Mouse (Mus musculus) MEL (cell line): Measurements from ENCODE around the gene Iqch. TPM values are rescaled to one million over a fixed set of nuclear protein-coding genes. Genes with fewer than 3 reads are reported as not detected.

Source experiments
- DNase-seq: peaks from one replicate; pipeline ENCODE4 v3.0.0; 2011; ENCODE audit warnings: low read depth, low spot score
- H3K27ac ChIP-seq: 2 replicates; pipeline ENCODE4 v1.5.1; 2012; ENCODE audit warnings: low read depth, mild to moderate bottlenecking, control low read depth, low read length, moderate library complexity; ENCODE audit not compliant: control insufficient read depth
- H3K27me3 ChIP-seq, 2 experiments: fragments of 150-350 bp in 1 of 2; sonication (generic) in 1 of 2; 2 replicates each; pipeline ENCODE4 v1.6.1; 2012; ENCODE audit warnings: low read length in 2 of 2, mild to moderate bottlenecking in 2 of 2, improper control_type of control experiment in 1 of 2, moderate library complexity in 1 of 2; ENCODE audit not compliant: insufficient read depth in 2 of 2, control insufficient read depth in 1 of 2
- H3K36me3 ChIP-seq, 2 experiments: 2 replicates each; pipeline ENCODE4 v1.6.1; 2012 to 2014; ENCODE audit warnings: low read length in 2 of 2, improper control_type of control experiment in 1 of 2, inconsistent platforms in 1 of 2, mild to moderate bottlenecking in 1 of 2; ENCODE audit not compliant: insufficient read depth in 2 of 2, control insufficient read depth in 1 of 2
- H3K4me1 ChIP-seq, 2 experiments: fragments of 150-350 bp in 1 of 2; sonication (generic) in 1 of 2; 2 replicates each; pipeline ENCODE4 v1.6.1; 2012; ENCODE audit warnings: low read length in 2 of 2, improper control_type of control experiment in 1 of 2, mild to moderate bottlenecking in 1 of 2; ENCODE audit not compliant: insufficient read depth in 2 of 2, control insufficient read depth in 1 of 2
- H3K4me3 ChIP-seq, 2 experiments: fragments of 150-350 bp in 1 of 2; sonication (generic) in 1 of 2; 2 replicates each; pipeline ENCODE4 v1.5.1; 2012; ENCODE audit warnings: low read depth in 2 of 2, low read length in 2 of 2, mild to moderate bottlenecking in 2 of 2, moderate library complexity in 2 of 2, control low read depth in 1 of 2, improper control_type of control experiment in 1 of 2; ENCODE audit not compliant: control insufficient read depth in 1 of 2, insufficient read depth in 1 of 2
- H3K79me2 ChIP-seq: 2 replicates; pipeline ENCODE4 v1.6.1; 2012; ENCODE audit warnings: mild to moderate bottlenecking, low read length, moderate library complexity; ENCODE audit not compliant: control insufficient read depth, poor library complexity, insufficient read depth
- H3K9ac ChIP-seq: 2 replicates; pipeline ENCODE4 v1.6.1; 2012; ENCODE audit warnings: low read depth, mild to moderate bottlenecking, control low read depth, low read length, moderate library complexity; ENCODE audit not compliant: control insufficient read depth, poor library complexity, severe bottlenecking
- H3K9me3 ChIP-seq: fragments of 150-350 bp; sonication (generic); replicated peaks from 2 replicates; pipeline ENCODE4 v1.6.1; 2012; ENCODE audit warnings: mild to moderate bottlenecking, low read length, improper control_type of control experiment, moderate library complexity; ENCODE audit not compliant: insufficient read depth
- BHLHE40 ChIP-seq: IDR thresholded peaks from 2 replicates; pipeline ENCODE4 v1.6.1; 2012; ENCODE audit warnings: low read depth, mild to moderate bottlenecking, inconsistent platforms, low read length, improper control_type of control experiment, borderline replicate concordance
- CHD1 ChIP-seq: IDR thresholded peaks from 2 replicates; pipeline ENCODE4 v1.6.1; 2012; ENCODE audit warnings: low read depth, mild to moderate bottlenecking, inconsistent platforms, low read length, improper control_type of control experiment
- GABPA ChIP-seq: IDR thresholded peaks from 2 replicates; pipeline ENCODE4 v1.6.1; 2012; ENCODE audit warnings: low read depth, mild to moderate bottlenecking, inconsistent platforms, low read length, improper control_type of control experiment, moderate library complexity
- GATA1 ChIP-seq: IDR thresholded peaks from 2 replicates; pipeline ENCODE4 v1.6.1; 2011; ENCODE audit warnings: low read depth, low read length, improper control_type of control experiment
- HCFC1 ChIP-seq: IDR thresholded peaks from 2 replicates; pipeline ENCODE4 v1.6.1; 2012; ENCODE audit warnings: low read depth, mild to moderate bottlenecking, inconsistent platforms, low read length, improper control_type of control experiment, moderate library complexity
- JUND ChIP-seq: IDR thresholded peaks from 2 replicates; pipeline ENCODE4 v1.6.1; 2011; ENCODE audit warnings: low read depth, mild to moderate bottlenecking, improper control_type of control experiment, low read length
- MAFK ChIP-seq: IDR thresholded peaks from 2 replicates; pipeline ENCODE4 v1.6.1; 2011; ENCODE audit warnings: low read depth, mild to moderate bottlenecking, low read length, improper control_type of control experiment, borderline replicate concordance
- MEF2A ChIP-seq: IDR thresholded peaks from 2 replicates; pipeline ENCODE4 v1.6.1; 2014; ENCODE audit warnings: low read depth, mild to moderate bottlenecking, inconsistent platforms, low read length, improper control_type of control experiment; ENCODE audit not compliant: poor library complexity, insufficient replicate concordance, severe bottlenecking; ENCODE audit errors: extremely low read depth
- MYB ChIP-seq: IDR thresholded peaks from 2 replicates; pipeline ENCODE4 v1.6.1; 2011; ENCODE audit warnings: mild to moderate bottlenecking, low read depth, low read length, improper control_type of control experiment
- MYC ChIP-seq: IDR thresholded peaks from 2 replicates; pipeline ENCODE4 v1.6.1; 2011; ENCODE audit warnings: low read depth, mild to moderate bottlenecking, low read length, improper control_type of control experiment, moderate library complexity
- NELFE ChIP-seq: IDR thresholded peaks from 2 replicates; pipeline ENCODE4 v1.6.1; 2011; ENCODE audit warnings: low read depth, low read length, improper control_type of control experiment
- POLR2A ChIP-seq, 2 experiments: IDR thresholded peaks; 2 replicates each; pipeline ENCODE4 v1.6.1; 2011 to 2012; ENCODE audit warnings: low read length in 2 of 2, mild to moderate bottlenecking in 2 of 2, control low read depth in 1 of 2, improper control_type of control experiment in 1 of 2, low read depth in 1 of 2, moderate library complexity in 1 of 2; ENCODE audit not compliant: control insufficient read depth in 1 of 2, insufficient read depth in 1 of 2, poor library complexity in 1 of 2
- POLR2AphosphoS2 ChIP-seq: IDR thresholded peaks from 2 replicates; pipeline ENCODE4 v1.6.1; 2011; ENCODE audit warnings: low read length, improper control_type of control experiment
- RAD21 ChIP-seq: IDR thresholded peaks from 2 replicates; pipeline ENCODE4 v1.6.1; 2011; ENCODE audit warnings: mild to moderate bottlenecking, low read depth, low read length, improper control_type of control experiment
- SMC3 ChIP-seq: IDR thresholded peaks from 2 replicates; pipeline ENCODE4 v1.6.1; 2011; ENCODE audit warnings: low read depth, low read length, improper control_type of control experiment
- TCF12 ChIP-seq: IDR thresholded peaks from 2 replicates; pipeline ENCODE4 v1.6.1; 2014; ENCODE audit warnings: low read depth, mild to moderate bottlenecking, inconsistent platforms, low read length, improper control_type of control experiment, moderate library complexity
- USF2 ChIP-seq, 2 experiments: IDR thresholded peaks; 2 replicates each; pipeline ENCODE4 v1.6.1; 2011 to 2012; ENCODE audit warnings: improper control_type of control experiment in 2 of 2, low read length in 2 of 2, borderline replicate concordance in 1 of 2, inconsistent platforms in 1 of 2, low read depth in 1 of 2, mild to moderate bottlenecking in 1 of 2; ENCODE audit not compliant: insufficient read depth in 1 of 2
- ZC3H11A ChIP-seq: IDR thresholded peaks from 2 replicates; pipeline ENCODE4 v1.6.1; 2012; ENCODE audit warnings: low read depth, mild to moderate bottlenecking, inconsistent platforms, low read length, improper control_type of control experiment
- ZKSCAN1 ChIP-seq: IDR thresholded peaks from 2 replicates; pipeline ENCODE4 v1.6.1; 2012; ENCODE audit warnings: low read depth, mild to moderate bottlenecking, inconsistent platforms, low read length, improper control_type of control experiment, moderate library complexity
- ZMIZ1 ChIP-seq: IDR thresholded peaks from 2 replicates; pipeline ENCODE4 v1.6.1; 2012; ENCODE audit warnings: low read depth, mild to moderate bottlenecking, inconsistent platforms, low read length, improper control_type of control experiment, moderate library complexity
- ZNF384 ChIP-seq: IDR thresholded peaks from 2 replicates; pipeline ENCODE4 v1.6.1; 2012; ENCODE audit warnings: low read depth, mild to moderate bottlenecking, inconsistent platforms, low read length, improper control_type of control experiment
- polyA plus RNA-seq, 2 experiments: library from polyadenylated mRNA; stranded (reverse) in 1 of 2; unstranded in 1 of 2; fragments of >175 nt in 1 of 2; fragments of >200 nt in 1 of 2; gene quantifications; 2 replicates each; pipeline versions ENCODE4 v1.2.1 to v1.2.4; 2012; ENCODE audit warnings: low replicate concordance in 2 of 2, low read depth in 1 of 2; ENCODE audit not compliant: insufficient read length in 2 of 2, insufficient read depth in 1 of 2, missing spikeins in 1 of 2
- total RNA-seq: library from RNA; depleted of rRNA; stranded (reverse); fragments of 300-350 nt; gene quantifications from 2 replicates; pipeline ENCODE4 v1.2.3, GENCODE M21; 2012

Iqch gene
- total and polyA plus RNA-seq, 3 experiments = not detected

DNA sequence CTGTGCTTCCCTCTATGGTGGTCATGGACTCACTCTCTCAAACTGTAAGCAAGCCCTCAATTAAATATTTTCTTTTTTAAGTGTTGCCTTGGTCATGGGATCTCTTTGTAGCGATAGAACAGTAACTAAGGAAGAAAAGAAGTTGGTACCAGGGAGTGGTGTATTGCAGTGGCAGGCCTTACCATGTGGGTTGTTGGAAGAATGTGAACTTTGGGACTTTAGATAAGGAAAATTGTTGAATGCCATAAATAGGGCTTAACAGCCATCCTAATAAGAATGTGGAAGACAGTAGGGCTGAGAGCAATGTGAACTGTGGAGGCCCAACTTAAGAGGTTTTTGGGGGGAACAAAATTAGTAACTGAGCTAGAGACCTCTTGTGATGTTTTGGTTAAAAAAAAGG, 171.6 kb downstream of the Iqch start:
- Histone ChIP-seq H3K79me2 (no peaks in the 10 kb centered on the region), H3K4me3 (no peak overlapping the region), H3K27ac (no peak overlapping the region), H3K36me3 (no peaks in the 10 kb centered on the region)
- no peak for TF ChIP-seq MAFK
- TF ChIP-seq, all 39 proteins: peak for 0
- Histone ChIP-seq H3K27me3 (peaks cover 0 to 4% of the 10 kb centered on the region in 2 experiments; a peak in 2 of 4 replicates), H3K9ac (no peak overlapping the region), H3K4me1 (no peaks in the 10 kb centered on the region), H3K9me3 (no peaks in the 10 kb centered on the region)
- DNase-seq = no peak

DNA sequence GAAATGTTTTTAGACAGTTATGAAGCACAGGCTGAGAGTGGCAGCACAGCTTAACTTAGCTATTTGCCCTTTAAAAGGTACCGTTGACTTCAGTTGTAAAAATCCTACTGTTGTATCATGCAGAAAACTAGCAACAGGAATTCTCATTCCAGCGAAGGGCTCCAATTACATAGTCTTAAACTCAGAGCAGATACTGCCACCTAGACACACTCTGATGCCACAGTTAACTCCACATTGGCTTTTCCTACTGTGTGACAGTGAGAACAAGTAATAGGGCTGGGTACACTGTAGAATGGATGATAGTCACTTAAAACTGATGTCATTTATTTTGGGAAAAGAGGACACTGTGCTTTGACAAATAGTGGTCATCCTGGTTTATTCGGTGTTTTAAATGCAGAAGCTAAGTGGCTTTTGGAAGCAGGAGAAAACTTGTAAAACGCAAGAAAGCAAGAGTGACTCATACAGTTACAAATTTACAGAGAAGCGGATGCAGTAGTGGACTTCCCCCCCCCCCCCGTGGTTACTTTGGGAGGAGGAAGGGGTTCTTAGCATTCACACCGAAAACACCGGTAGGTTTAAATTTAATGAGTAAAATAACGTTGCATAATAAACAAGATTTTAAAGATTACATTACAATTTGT, 181.1 kb downstream of the Iqch start:
- no peak for TF ChIP-seq USF2 (IDR thresholded peaks at IDR 0.05; ENCODE audit: borderline replicate concordance in 1 of 2, insufficient read depth in 1 of 2, low read depth in 1 of 2, low read length in 2 of 2)
- no peak for TF ChIP-seq TCF12
- TF ChIP-seq POLR2A (IDR thresholded peaks at IDR 0.05; ENCODE audit: control insufficient read depth in 1 of 2, insufficient read depth in 1 of 2, low read depth in 1 of 2, low read length in 2 of 2, poor library complexity in 1 of 2) = no peak
- no peak for TF ChIP-seq HCFC1
- TF ChIP-seq NELFE = no peak
- TF ChIP-seq, all 39 proteins: peak for 0
- Histone ChIP-seq H3K27me3 (no peaks in the 10 kb centered on the region), H3K4me1 (no peaks in the 10 kb centered on the region), H3K36me3 (no peaks in the 10 kb centered on the region), H3K79me2 (no peaks in the 10 kb centered on the region), H3K9ac (no peak overlapping the region), H3K27ac (no peak overlapping the region), H3K9me3 (no peaks in the 10 kb centered on the region), H3K4me3 (no peak overlapping the region)
- no peak for DNase-seq

DNA sequence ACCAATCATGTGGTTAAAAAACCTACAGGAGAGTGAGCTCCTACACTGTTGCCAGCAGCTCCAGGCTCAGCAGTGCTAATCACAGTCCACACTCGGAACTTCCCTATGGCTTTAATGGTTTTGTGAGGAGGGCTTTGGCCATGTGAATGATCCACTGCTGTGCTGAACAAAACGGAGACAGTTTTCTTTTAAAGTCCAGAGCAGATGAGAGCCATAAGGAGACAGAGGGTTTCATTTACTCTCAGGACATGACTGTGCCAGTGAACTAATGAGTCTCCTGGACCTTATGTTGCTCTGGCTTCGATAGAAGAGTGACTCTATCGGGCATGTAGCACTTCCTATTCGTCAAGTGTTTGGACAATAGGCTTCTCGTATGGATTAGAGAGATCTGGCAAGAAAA, 181.9 kb downstream of the Iqch start:
- Histone ChIP-seq H3K36me3 (no peaks in the 10 kb centered on the region), H3K27me3 (no peaks in the 10 kb centered on the region), H3K9me3 (no peaks in the 10 kb centered on the region), H3K27ac (no peak overlapping the region), H3K4me3 (no peak overlapping the region), H3K9ac (no peak overlapping the region)
- DNase-seq = no peak
- no peak for TF ChIP-seq CHD1
- TF ChIP-seq POLR2AphosphoS2 = no peak
- TF ChIP-seq MEF2A = no peak
- no peak for TF ChIP-seq MYB
- no peak for TF ChIP-seq SMC3
- TF ChIP-seq ZMIZ1 = no peak
- TF ChIP-seq MYC = no peak
- no peak for TF ChIP-seq USF2 (IDR thresholded peaks at IDR 0.05; ENCODE audit: borderline replicate concordance in 1 of 2, insufficient read depth in 1 of 2, low read depth in 1 of 2, low read length in 2 of 2)
- TF ChIP-seq ZC3H11A = no peak
- no peak for TF ChIP-seq GABPA
- TF ChIP-seq ZNF384 = no peak
- no peak for TF ChIP-seq GATA1
- TF ChIP-seq JUND = no peak
- no peak for TF ChIP-seq ZKSCAN1
- no peak for TF ChIP-seq RAD21
- no peak for TF ChIP-seq BHLHE40
- TF ChIP-seq, all 39 proteins: peak for 0
- H3K79me2 ChIP-seq = no peaks in the 10 kb centered on the region
- no peaks in the 10 kb centered on the region for H3K4me1 ChIP-seq
